Mouse (Mus musculus): ENCODE results near the gene Gm7030. TPM values are rescaled to one million over a fixed set of nuclear protein-coding genes. Genes with fewer than 3 reads are reported as not detected.
A peak's percentile ranks its signal among the peaks of the same experiment; 100 is the strongest.
"Not testable (repeated sequence)": the region's sequence is repeated elsewhere in the genome, so short reads cannot be mapped to it uniquely, and the experiment has no call there.

Gm7030 gene
- polyA plus RNA-seq, 1 experiment, result not detected

GRCm38 (mm10) chr17:36167306-36168038 is 38.2 kb upstream of the Gm7030 start:
- Histone ChIP-seq H3K4me3 (ENCODE audit: insufficient read depth, poor library complexity, severe bottlenecking) (peak overlapping the region; percentile 28), H3ac (ENCODE audit: control insufficient read depth, insufficient read length, low read depth) (no peak overlapping the region), H3K36me3 (ENCODE audit: control insufficient read depth, insufficient read depth) (no peaks in the 10 kb centered on the region), H3K27me3 (ENCODE audit: control insufficient read depth, insufficient read depth, insufficient read length) (peaks cover 19% of the 10 kb centered on the region), H3K79me3 (ENCODE audit: low read depth) (no peaks in the 10 kb centered on the region), H3K79me2 (ENCODE audit: control insufficient read depth, insufficient read depth) (no peaks in the 10 kb centered on the region)
- TF ChIP-seq CEBPB (IDR thresholded peaks at IDR 0.05; ENCODE audit: low read depth), result no peak
- TF ChIP-seq MAX (IDR thresholded peaks at IDR 0.05), result no peak
- no peak for TF ChIP-seq MYOD1 (IDR thresholded peaks at IDR 0.05; ENCODE audit: control insufficient read depth, insufficient read length, low read depth)
- no peak for TF ChIP-seq MYOG (IDR thresholded peaks at IDR 0.05; ENCODE audit: control insufficient read depth, extremely low read depth, insufficient read length)
- TF ChIP-seq USF1 (IDR thresholded peaks at IDR 0.05; ENCODE audit: low read depth), result no peak
- no peak for TF ChIP-seq FOSL1 (IDR thresholded peaks at IDR 0.05; ENCODE audit: insufficient read depth, low read length, poor library complexity, severe bottlenecking)
- TF ChIP-seq CTCF (IDR thresholded peaks at IDR 0.05; ENCODE audit: control insufficient read depth, insufficient read depth, insufficient read length), result no peak

DNA sequence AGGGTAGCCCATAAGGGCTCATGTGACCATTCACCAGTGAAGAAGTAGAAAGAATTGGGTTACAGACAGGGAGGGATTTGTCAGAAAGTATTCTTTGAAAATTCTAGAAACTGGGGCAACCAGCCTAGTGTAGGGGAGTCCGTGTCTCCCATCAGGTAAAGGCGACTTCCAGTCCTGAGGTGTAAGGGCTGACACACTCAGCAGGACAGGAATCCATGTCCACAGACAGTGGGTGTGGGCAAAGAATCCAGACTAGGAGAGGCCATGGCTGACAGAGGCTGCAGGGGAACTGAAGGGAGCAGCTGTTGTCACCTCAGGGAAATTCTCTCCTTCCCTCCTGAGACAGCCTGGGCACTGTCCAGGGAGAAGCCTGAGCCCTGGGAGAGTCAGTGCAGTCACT is 37.7 kb upstream of the Gm7030 start:
- not testable (repeated sequence) for H3K4me3 ChIP-seq (ENCODE audit: insufficient read depth, poor library complexity, severe bottlenecking); H3K36me3 ChIP-seq (ENCODE audit: control insufficient read depth, insufficient read depth); H3K79me2 ChIP-seq (ENCODE audit: control insufficient read depth, insufficient read depth); H3K79me3 ChIP-seq (ENCODE audit: low read depth); H3ac ChIP-seq (ENCODE audit: control insufficient read depth, insufficient read length, low read depth)
- H3K27me3 ChIP-seq (ENCODE audit: control insufficient read depth, insufficient read depth, insufficient read length), result peaks cover 24% of the 10 kb centered on the region

DNA sequence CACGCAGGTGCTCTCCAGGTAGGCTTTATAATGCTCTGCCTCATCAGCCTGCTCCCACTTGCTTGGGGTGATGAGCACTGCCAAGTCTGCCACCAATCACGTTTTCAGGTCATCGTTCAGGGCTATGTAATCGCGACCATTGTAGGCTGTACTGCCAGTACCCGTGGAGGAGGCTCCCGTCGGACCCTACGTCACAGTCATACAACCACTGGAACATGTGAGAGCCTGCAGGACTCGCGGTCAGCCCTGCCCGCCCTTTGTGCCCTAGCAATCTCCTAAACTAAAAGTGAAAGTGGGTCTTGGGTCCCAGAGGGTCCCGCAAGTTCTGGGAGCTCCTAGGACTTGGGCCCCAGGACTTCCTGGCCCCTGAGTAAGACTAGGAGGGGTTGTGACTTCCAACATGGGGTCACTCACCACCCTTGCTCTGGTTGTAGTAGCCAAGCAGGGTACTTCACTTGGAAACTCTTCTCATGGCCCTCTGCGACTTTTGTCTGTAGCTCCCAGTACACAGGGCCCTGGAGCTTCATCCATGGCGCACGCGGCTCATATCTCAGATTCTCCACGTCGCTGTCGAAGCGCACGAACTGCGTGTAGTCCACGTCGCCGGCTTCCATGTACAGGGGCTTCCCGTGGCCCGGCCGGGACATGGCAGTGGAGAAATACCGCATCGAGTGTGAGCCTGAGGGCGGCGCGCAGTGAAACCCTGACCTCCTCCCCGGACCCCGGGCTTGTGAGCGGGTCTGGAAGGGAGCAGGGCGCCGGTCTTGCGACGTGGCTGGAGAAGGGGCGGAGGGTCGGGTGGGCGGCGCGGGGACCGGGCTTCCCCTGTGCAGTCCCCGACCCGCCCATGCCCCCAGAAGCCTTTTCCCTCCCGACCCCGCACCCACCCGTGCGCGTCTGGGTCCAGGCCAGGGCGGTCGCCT is 32.2 kb upstream of the Gm7030 start:
- Histone ChIP-seq H3ac (ENCODE audit: control insufficient read depth, insufficient read length, low read depth) (no peak overlapping the region), H3K27me3 (ENCODE audit: control insufficient read depth, insufficient read depth, insufficient read length) (peaks cover 33% of the 10 kb centered on the region), H3K36me3 (ENCODE audit: control insufficient read depth, insufficient read depth) (no peaks in the 10 kb centered on the region), H3K79me3 (ENCODE audit: low read depth) (no peaks in the 10 kb centered on the region), H3K79me2 (ENCODE audit: control insufficient read depth, insufficient read depth) (no peaks in the 10 kb centered on the region), H3K4me3 (ENCODE audit: insufficient read depth, poor library complexity, severe bottlenecking) (no peak overlapping the region)
- TF ChIP-seq MYOD1 (IDR thresholded peaks at IDR 0.05; ENCODE audit: control insufficient read depth, insufficient read length, low read depth) (no peak), MYOG (IDR thresholded peaks at IDR 0.05; ENCODE audit: control insufficient read depth, extremely low read depth, insufficient read length) (no peak), FOSL1 (IDR thresholded peaks at IDR 0.05; ENCODE audit: insufficient read depth, low read length, poor library complexity, severe bottlenecking) (no peak), USF1 (IDR thresholded peaks at IDR 0.05; ENCODE audit: low read depth) (no peak), MAX (IDR thresholded peaks at IDR 0.05) (no peak)

DNA sequence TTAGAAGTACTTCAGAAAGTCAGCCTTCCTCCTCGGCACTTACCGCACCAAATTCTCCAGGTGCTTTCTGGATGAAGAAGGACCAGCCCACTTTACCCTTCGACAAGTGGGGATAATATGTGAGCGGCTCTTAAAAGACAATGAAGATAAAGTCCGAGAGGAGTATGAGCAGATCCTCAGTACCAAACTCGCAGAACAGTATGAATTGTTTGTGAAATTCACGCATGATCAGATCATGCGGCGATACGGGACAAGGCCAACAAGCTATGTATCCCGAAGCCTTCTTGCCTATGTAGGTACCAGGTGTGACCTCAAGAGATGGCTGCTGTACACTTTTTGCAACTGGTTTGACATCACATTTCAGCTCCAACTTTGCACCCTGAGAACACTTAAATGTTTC is 29.0 kb upstream of the Gm7030 start:
- H3K79me2 ChIP-seq (ENCODE audit: control insufficient read depth, insufficient read depth); H3K79me3 ChIP-seq (ENCODE audit: low read depth); H3K36me3 ChIP-seq (ENCODE audit: control insufficient read depth, insufficient read depth); H3ac ChIP-seq (ENCODE audit: control insufficient read depth, insufficient read length, low read depth); H3K4me3 ChIP-seq (ENCODE audit: insufficient read depth, poor library complexity, severe bottlenecking): not testable (repeated sequence)
- H3K27me3 ChIP-seq (ENCODE audit: control insufficient read depth, insufficient read depth, insufficient read length), result peaks cover 36% of the 10 kb centered on the region

DNA sequence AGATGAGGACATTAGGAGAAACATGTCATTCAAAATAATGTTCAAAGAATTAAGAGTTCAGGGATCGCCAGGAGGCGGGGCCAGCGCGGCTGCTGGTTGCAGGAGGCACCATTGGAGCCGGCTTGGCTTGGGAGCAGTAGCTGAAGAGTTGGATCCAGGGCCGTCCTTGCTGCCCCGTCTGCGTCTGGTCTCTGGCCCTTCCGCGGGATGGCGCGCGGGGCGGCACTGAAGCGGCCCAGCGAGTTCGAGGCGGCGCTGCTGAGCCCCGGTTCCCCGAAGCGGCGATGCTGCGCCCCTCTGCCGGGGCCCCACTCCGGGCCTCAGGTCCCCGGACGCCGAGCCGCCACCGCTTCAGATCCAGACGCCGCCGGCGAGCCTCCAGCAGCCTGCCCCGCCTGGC is 28.6 kb upstream of the Gm7030 start:
- not testable (repeated sequence) for H3K36me3 ChIP-seq (ENCODE audit: control insufficient read depth, insufficient read depth); H3K79me3 ChIP-seq (ENCODE audit: low read depth); H3ac ChIP-seq (ENCODE audit: control insufficient read depth, insufficient read length, low read depth); H3K4me3 ChIP-seq (ENCODE audit: insufficient read depth, poor library complexity, severe bottlenecking); H3K79me2 ChIP-seq (ENCODE audit: control insufficient read depth, insufficient read depth)
- peaks cover 36% of the 10 kb centered on the region for H3K27me3 ChIP-seq (ENCODE audit: control insufficient read depth, insufficient read depth, insufficient read length)

DNA sequence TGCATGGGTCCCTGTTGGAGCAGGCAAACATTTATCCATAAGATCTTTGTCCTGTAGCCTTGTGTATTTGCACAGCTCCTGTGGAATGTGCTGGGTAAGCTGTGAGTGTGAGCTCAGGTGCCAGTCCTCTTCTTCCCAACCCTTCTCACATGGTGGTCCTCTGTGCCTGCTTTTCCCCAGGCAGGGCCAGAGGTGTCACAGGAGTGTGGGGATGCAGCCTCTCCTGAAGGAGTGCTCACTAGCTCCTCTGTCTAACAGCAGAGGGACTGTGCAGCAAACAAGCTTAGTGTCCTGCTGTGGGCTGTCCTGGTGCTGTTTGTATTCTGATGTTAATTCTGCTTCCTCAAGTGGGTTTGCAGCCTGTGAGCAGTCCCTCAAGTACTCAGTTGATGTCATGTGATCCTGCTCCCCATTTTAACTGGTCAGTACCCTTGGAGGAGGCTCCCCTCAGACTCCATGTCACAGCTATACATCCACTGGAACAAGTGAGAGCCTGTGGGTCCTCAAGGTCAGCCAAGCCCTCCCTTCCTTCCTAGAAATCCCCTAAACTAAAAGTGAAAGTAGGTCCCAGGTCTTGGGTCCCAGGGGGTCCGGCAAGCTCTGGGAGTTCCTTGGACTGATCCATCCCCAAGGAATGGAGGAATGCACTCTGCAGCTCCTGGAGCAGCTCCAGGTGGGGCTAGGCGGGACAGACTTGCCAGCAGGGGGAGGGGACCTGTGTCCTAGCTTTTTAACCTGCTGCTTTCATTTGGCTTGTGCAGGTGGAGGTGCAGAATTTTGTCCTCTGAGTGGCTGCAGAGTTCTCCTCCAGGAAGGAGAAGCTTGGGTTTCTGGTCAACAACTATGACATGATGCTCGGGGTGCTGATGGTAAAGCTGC is 25.3 kb upstream of the Gm7030 start:
- no peaks in the 10 kb centered on the region for H3K79me2 ChIP-seq (ENCODE audit: control insufficient read depth, insufficient read depth)
- TF ChIP-seq CEBPB (IDR thresholded peaks at IDR 0.05; ENCODE audit: low read depth) (no peak), USF1 (IDR thresholded peaks at IDR 0.05; ENCODE audit: low read depth) (no peak), MAX (IDR thresholded peaks at IDR 0.05) (no peak), MYOD1 (IDR thresholded peaks at IDR 0.05; ENCODE audit: control insufficient read depth, insufficient read length, low read depth) (no peak), CTCF (IDR thresholded peaks at IDR 0.05; ENCODE audit: control insufficient read depth, insufficient read depth, insufficient read length) (no peak)
- no peaks in the 10 kb centered on the region for H3K36me3 ChIP-seq (ENCODE audit: control insufficient read depth, insufficient read depth)
- H3ac ChIP-seq (ENCODE audit: control insufficient read depth, insufficient read length, low read depth), result no peak overlapping the region
- H3K27me3 ChIP-seq (ENCODE audit: control insufficient read depth, insufficient read depth, insufficient read length), result peaks cover 17% of the 10 kb centered on the region
- H3K4me3 ChIP-seq (ENCODE audit: insufficient read depth, poor library complexity, severe bottlenecking), result no peak overlapping the region
- H3K79me3 ChIP-seq (ENCODE audit: low read depth), result no peaks in the 10 kb centered on the region

- H3K4me3 ChIP-seq (ENCODE audit: insufficient read depth, poor library complexity, severe bottlenecking); H3ac ChIP-seq (ENCODE audit: control insufficient read depth, insufficient read length, low read depth); H3K79me3 ChIP-seq (ENCODE audit: low read depth); H3K79me2 ChIP-seq (ENCODE audit: control insufficient read depth, insufficient read depth); H3K36me3 ChIP-seq (ENCODE audit: control insufficient read depth, insufficient read depth): not testable (repeated sequence)
- H3K27me3 ChIP-seq (ENCODE audit: control insufficient read depth, insufficient read depth, insufficient read length), result peaks cover 10% of the 10 kb centered on the region
Measured at GRCm38 (mm10) chr17:36151200-36151599, 22.0 kb upstream of the Gm7030 start.

DNA sequence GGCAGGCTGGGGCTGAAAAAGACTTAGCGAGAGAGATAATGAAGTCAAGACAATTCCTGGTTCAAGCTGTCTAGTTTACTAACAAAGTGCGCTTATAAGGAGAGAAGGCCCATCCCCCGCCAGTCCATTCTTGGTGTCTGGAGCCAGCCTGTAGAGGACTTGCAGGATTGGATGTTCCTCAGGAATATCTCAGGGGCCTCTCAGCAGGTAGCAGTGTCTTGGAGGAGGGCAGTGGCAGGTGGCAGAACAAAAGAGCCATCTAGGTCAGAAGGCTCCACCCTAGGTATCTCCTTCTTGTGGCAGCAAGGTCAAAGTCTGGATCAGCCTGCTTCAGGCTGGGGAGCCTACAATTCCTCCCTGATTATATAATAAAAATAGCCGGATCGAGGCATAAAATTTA is 19.2 kb upstream of the Gm7030 start:
- H3K27me3 ChIP-seq (ENCODE audit: control insufficient read depth, insufficient read depth, insufficient read length), result peaks cover 28% of the 10 kb centered on the region
- H3ac ChIP-seq (ENCODE audit: control insufficient read depth, insufficient read length, low read depth); H3K4me3 ChIP-seq (ENCODE audit: insufficient read depth, poor library complexity, severe bottlenecking); H3K79me3 ChIP-seq (ENCODE audit: low read depth); H3K79me2 ChIP-seq (ENCODE audit: control insufficient read depth, insufficient read depth); H3K36me3 ChIP-seq (ENCODE audit: control insufficient read depth, insufficient read depth): not testable (repeated sequence)

- H3K27me3 ChIP-seq (ENCODE audit: control insufficient read depth, insufficient read depth, insufficient read length), result peaks cover 32% of the 10 kb centered on the region
- not testable (repeated sequence) for H3ac ChIP-seq (ENCODE audit: control insufficient read depth, insufficient read length, low read depth); H3K79me3 ChIP-seq (ENCODE audit: low read depth); H3K79me2 ChIP-seq (ENCODE audit: control insufficient read depth, insufficient read depth); H3K4me3 ChIP-seq (ENCODE audit: insufficient read depth, poor library complexity, severe bottlenecking); H3K36me3 ChIP-seq (ENCODE audit: control insufficient read depth, insufficient read depth)
Measured at GRCm38 (mm10) chr17:36146937-36147336, 17.7 kb upstream of the Gm7030 start.
